Mouse (Mus musculus) adrenal gland, postnatal 10 days (tissue): ENCODE measurements around the gene Cyb561d1. TPM values are rescaled to one million over a fixed set of nuclear protein-coding genes. Genes with fewer than 3 reads are reported as not detected.

Experiments
- DNase-seq: peaks from one replicate; pipeline ENCODE4 v3.0.0; 2021; ENCODE audit warnings: mixed read lengths
- total RNA-seq, 2 experiments: library from RNA; stranded (reverse); gene quantifications; 2 replicates each; pipeline ENCODE4 v1.2.3; 2021

The Cyb561d1 gene
- total RNA-seq, 2 experiments from 2014 or later = 6.6 to 6.9 TPM

GRCm38 (mm10) chr3:108166486-108167211, 34.4 kb downstream of the Cyb561d1 start:
- peak; percentile 38 for DNase-seq

GRCm38 (mm10) chr3:108165532-108166315, 35.3 kb downstream of the Cyb561d1 start:
- no peak for DNase-seq

GRCm38 (mm10) chr3:108164807-108165206, 36.2 kb downstream of the Cyb561d1 start:
- peak; percentile 87 for DNase-seq

GRCm38 (mm10) chr3:108164091-108164490, 36.9 kb downstream of the Cyb561d1 start:
- DNase-seq = no peak

GRCm38 (mm10) chr3:108158383-108159037, 42.5 kb downstream of the Cyb561d1 start:
- no peak for DNase-seq

GRCm38 (mm10) chr3:108154656-108155055, 46.4 kb downstream of the Cyb561d1 start, which contains the start of gene Gpr61:
Gpr61 (minus strand) TSS chr3:108154882.
- DNase-seq = no peak

GRCm38 (mm10) chr3:108152290-108152689, 48.7 kb downstream of the Cyb561d1 start:
- no peak for DNase-seq

- DNase-seq = peak; percentile 92
These were observed 53.4 kb downstream of the Cyb561d1 start for GRCm38 (mm10) chr3:108147386-108148235.

- DNase-seq = no peak
These were observed 54.3 kb downstream of the Cyb561d1 start for GRCm38 (mm10) chr3:108146671-108147070.

Other genes starting within 250 kb of the Cyb561d1 start
- gene Gstm3, start 231.9 kb downstream of the Cyb561d1 start, total RNA-seq = under 1 TPM; 0.39 to 0.51 TPM
- gene Gstm2, start 214.8 kb downstream of the Cyb561d1 start, total RNA-seq = 100 to 1,000 TPM in 1 of 2 experiments, 10 to 100 TPM in 1; 95.5 to 101 TPM
- 100 to 1,000 TPM; 131 to 144 TPM for gene Gstm1, start 183.2 kb downstream of the Cyb561d1 start, total RNA-seq
- 10 to 100 TPM; 12.8 to 13.3 TPM for gene Gstm4, start 156.3 kb downstream of the Cyb561d1 start, total RNA-seq
- 10 to 100 TPM; 79.3 to 92.2 TPM for gene Ampd2, start 114.6 kb downstream of the Cyb561d1 start, total RNA-seq
- gene Gnat2, start 108.4 kb downstream of the Cyb561d1 start, total RNA-seq = 1 to 10 TPM; 6.6 to 6.8 TPM
- 100 to 1,000 TPM; 101 to 113 TPM for gene Gnai3, start 55.1 kb downstream of the Cyb561d1 start, total RNA-seq
- gene Gpr61, start 46.3 kb downstream of the Cyb561d1 start, total RNA-seq = under 1 TPM; 0.15 to 0.48 TPM
- 10 to 100 TPM; 13.1 to 18.4 TPM for gene Amigo1, start 14.9 kb downstream of the Cyb561d1 start, total RNA-seq
- 10 to 100 TPM in 1 of 2 experiments, 1 to 10 TPM in 1; 7.6 to 10.1 TPM for gene Atxn7l2, start 9.7 kb upstream of the Cyb561d1 start, total RNA-seq
- 10 to 100 TPM; 13.3 to 44.9 TPM for gene Sypl2, start 25.4 kb upstream of the Cyb561d1 start, total RNA-seq
- gene Psma5, start 55.7 kb upstream of the Cyb561d1 start, total RNA-seq = 10 to 100 TPM; 90.7 to 94.6 TPM
- 10 to 100 TPM; 46.1 to 48.8 TPM for gene Sort1, start 82.9 kb upstream of the Cyb561d1 start, total RNA-seq
- gene Mybphl, start 163.7 kb upstream of the Cyb561d1 start, total RNA-seq = not detected
- 1 to 10 TPM; 6.0 to 6.4 TPM for gene Psrc1, start 182.6 kb upstream of the Cyb561d1 start, total RNA-seq
- gene Celsr2, start 214.3 kb upstream of the Cyb561d1 start, total RNA-seq = 10 to 100 TPM; 11.1 to 12.1 TPM
- gene Sars, start 244.0 kb upstream of the Cyb561d1 start, total RNA-seq = 100 to 1,000 TPM; 146 to 152 TPM